Mouse (Mus musculus) limb, embryonic 14.5 days (tissue): Measurements from ENCODE around the gene Ccl22. TPM values are rescaled to one million over a fixed set of nuclear protein-coding genes. Genes with fewer than 3 reads are reported as not detected.

Source experiments
- ATAC-seq: fragments of 200-750 bp; cut with Nextera tagmentation; 2 replicates; pipeline ENCODE4 v1.8.0; 2017; ENCODE audit warnings: low read depth, moderate number of reproducible peaks, moderate TSS enrichment; ENCODE audit not compliant: low FRiP score
- DNase-seq: peaks from one replicate; pipeline ENCODE4 v3.0.0-alpha.2; 2015; ENCODE audit warnings: low spot score
- H3K27ac ChIP-seq: fragments of 300-500 bp; sonication (generic); replicated peaks from 2 replicates; pipeline ENCODE4 v1.5.1; 2014; ENCODE audit warnings: low read depth, mild to moderate bottlenecking, low read length, moderate library complexity, mixed read lengths
- H3K27me3 ChIP-seq: fragments of 300-500 bp; sonication (generic); 2 replicates; pipeline ENCODE4 v1.6.1; 2014; ENCODE audit warnings: low read length, mixed read lengths; ENCODE audit not compliant: control insufficient read depth, insufficient read depth
- H3K36me3 ChIP-seq: fragments of 300-500 bp; sonication (generic); 2 replicates; pipeline ENCODE4 v1.6.1; 2014; ENCODE audit warnings: mild to moderate bottlenecking, low read length, moderate library complexity, mixed read lengths; ENCODE audit not compliant: control insufficient read depth, insufficient read depth
- H3K4me1 ChIP-seq: fragments of 300-500 bp; sonication (generic); 2 replicates; pipeline ENCODE4 v1.6.1; 2014; ENCODE audit warnings: antibody characterized with exemption, low read length, mixed read lengths; ENCODE audit not compliant: control insufficient read depth, insufficient read depth
- H3K4me2 ChIP-seq: fragments of 300-500 bp; sonication (generic); replicated peaks from 2 replicates; pipeline ENCODE4 v1.6.1; 2014; ENCODE audit warnings: low read depth, mild to moderate bottlenecking, low read length, moderate library complexity; ENCODE audit not compliant: severe bottlenecking
- H3K4me3 ChIP-seq: fragments of 300-500 bp; sonication (generic); replicated peaks from 2 replicates; pipeline ENCODE4 v1.5.1; 2014; ENCODE audit warnings: low read length
- H3K9ac ChIP-seq: fragments of 300-500 bp; sonication (generic); 2 replicates; pipeline ENCODE4 v1.6.1; 2014; ENCODE audit warnings: mild to moderate bottlenecking, low read depth, low read length, moderate library complexity; ENCODE audit not compliant: severe bottlenecking
- H3K9me3 ChIP-seq: fragments of 300-500 bp; sonication (generic); 2 replicates; pipeline ENCODE4 v1.6.1; 2016; ENCODE audit warnings: low read length; ENCODE audit not compliant: control insufficient read depth
- POLR2A ChIP-seq: fragments of 200-500 bp; IDR thresholded peaks from 2 replicates; pipeline ENCODE4 v1.8.0; 2012; ENCODE audit warnings: inconsistent platforms, mild to moderate bottlenecking, moderate library complexity, borderline replicate concordance; ENCODE audit not compliant: insufficient read depth, insufficient read length; ENCODE audit errors: extremely low read depth
- WGBS: fragments of 180-500 bp; shearing (Covaris S2); extraction: QIAGEN DNeasy Blood & Tissue Kit; methylation state at CpG from one replicate; pipeline ENCODE4 v1.1.7; 2014; 5-methylcytosine and 5-hydroxymethylcytosine counted together
- polyA plus RNA-seq, 2 experiments: library from polyadenylated mRNA; depleted of rRNA in 1 of 2; stranded (reverse) in 1 of 2; unstranded in 1 of 2; fragments of >200 nt; fragmentation: Nextera tagmentation in 1 of 2; extraction: Ambion mirVana in 1 of 2; gene quantifications; 2 replicates each; pipeline versions ENCODE4 v1.2.1 to v1.2.3; 2012 to 2014

The Ccl22 gene
- polyA plus RNA-seq, 2 experiments, result 0.14 TPM; not detected in 1

DNA sequence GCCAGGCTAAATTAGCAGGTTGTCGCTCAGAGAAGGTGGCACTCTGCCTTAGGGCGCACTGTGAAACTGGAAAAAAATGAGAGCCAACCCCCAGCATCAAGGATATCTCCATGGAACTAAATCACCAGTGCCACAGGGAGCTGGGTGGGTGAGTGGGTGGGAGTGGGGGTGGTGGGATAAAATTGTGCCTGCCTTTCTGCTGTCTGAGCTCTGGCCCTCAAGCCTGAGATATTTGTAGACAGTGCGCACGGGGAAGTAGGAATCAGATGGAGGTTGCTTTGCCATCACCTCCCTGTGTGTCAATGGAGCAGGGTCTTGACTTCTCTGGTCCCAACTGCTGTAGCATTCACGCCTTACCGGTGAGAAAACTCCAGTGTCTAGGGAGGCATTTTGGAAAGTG, 27.7 kb downstream of the Ccl22 start:
- Histone ChIP-seq H3K4me3 (0 out of 2 replicates have a peak overlapping the region, but pooled peaks have one; percentile 46), H3K27ac (no peak overlapping the region), H3K9me3 (no peaks in the 10 kb centered on the region), H3K4me1 (peaks cover 19% of the 10 kb centered on the region), H3K9ac (no peak overlapping the region), H3K4me2 (0 out of 2 replicates have a peak overlapping the region, but pooled peaks have one; percentile 94), H3K36me3 (no peaks in the 10 kb centered on the region), H3K27me3 (peaks cover 10% of the 10 kb centered on the region; the same call in 1 of the 2 replicates)
- ATAC-seq (no peak), DNase-seq (no peak)
- 47% methylated on average over 6 of the region's 6 CpGs for WGBS
- TF ChIP-seq POLR2A, result no peak

DNA sequence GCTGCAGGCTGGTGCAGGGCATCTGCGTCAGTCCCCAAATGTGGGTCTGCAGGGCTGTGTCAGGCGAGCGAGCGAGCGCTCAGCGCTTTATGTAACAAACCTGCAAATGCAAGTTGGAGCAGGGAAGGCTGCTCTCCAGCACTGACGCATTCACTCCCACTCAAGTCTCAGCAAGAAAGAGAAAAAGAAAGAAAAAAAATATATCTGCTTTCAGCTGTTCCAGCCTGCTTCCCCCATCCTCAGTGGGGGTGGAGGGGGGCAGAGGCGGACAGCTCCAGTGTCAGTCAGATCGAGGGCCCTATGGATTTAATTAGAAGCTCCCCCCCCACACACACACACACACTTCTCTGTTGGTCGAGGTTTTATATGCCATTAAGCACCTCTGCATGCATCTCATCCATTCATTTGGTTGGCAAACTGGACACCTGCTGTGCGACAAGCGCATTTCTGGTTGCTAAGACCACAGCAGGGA, 28.3 kb downstream of the Ccl22 start:
- 3% methylated on average over 12 of the region's 12 CpGs for WGBS
- Histone ChIP-seq H3K4me2 (no peak overlapping the region), H3K27me3 (peaks cover 10% of the 10 kb centered on the region; the same call in 1 of the 2 replicates)

DNA sequence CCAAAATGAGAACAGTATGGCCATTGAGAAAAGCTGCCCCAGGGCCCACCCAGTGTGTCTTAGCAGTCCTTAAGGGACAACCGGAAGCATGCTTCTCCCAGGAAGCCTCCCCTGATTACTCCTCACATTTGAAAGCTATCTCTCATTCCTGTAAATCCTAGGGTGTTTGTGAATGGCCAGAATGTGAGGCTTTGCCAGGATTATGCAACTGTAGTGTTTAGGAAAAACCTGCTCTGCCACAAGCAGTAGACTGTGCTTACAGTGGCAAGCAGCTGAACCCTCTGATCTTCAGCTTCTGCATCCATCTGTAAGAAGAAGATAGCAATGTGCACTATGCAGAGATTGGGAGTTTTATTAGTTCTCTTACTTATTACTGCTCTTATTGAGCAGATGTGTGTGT, 29.2 kb downstream of the Ccl22 start:
- 78% methylated on average over 1 of the region's 1 CpGs for WGBS
- H3K9ac ChIP-seq, result no peak overlapping the region
- H3K4me2 ChIP-seq, result no peak overlapping the region
- H3K36me3 ChIP-seq, result no peaks in the 10 kb centered on the region
- no peak for TF ChIP-seq POLR2A
- H3K4me1 ChIP-seq, result peaks cover 26% of the 10 kb centered on the region
- no peak overlapping the region for H3K27ac ChIP-seq
- no peak for DNase-seq
- peaks cover 10% of the 10 kb centered on the region; the same call in 1 of the 2 replicates for H3K27me3 ChIP-seq
- H3K9me3 ChIP-seq, result no peaks in the 10 kb centered on the region
- H3K4me3 ChIP-seq, result no peak overlapping the region
- ATAC-seq, result no peak

More for the DNA sequence above, 28.3 kb downstream of the Ccl22 start:
- Histone ChIP-seq H3K36me3 (no peaks in the 10 kb centered on the region), H3K27ac (no peak overlapping the region), H3K4me3 (no peak overlapping the region), H3K9me3 (no peaks in the 10 kb centered on the region), H3K4me1 (peaks cover 25% of the 10 kb centered on the region), H3K9ac (no peak overlapping the region)
- ATAC-seq, result no peak
- peak; percentile 18 for DNase-seq
- no peak for TF ChIP-seq POLR2A

DNA sequence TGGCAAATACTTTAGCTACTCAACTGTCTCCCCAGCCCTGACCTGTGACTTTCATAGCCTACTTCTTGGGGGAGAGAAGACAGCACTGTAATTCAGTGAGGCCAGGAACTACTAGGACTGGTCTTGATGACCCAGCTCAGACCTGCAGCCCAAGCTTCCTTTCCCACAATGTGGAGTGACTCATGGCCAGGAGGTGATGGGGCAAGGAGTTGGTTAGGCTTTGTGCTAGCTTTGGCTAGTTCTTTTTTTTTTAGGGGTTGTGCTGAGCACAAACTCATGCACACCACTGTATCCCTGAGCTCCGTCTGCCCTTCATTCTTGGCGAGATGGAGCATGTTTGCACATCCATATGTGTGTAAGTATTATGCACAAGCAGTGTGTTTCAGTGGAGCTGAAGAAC, 31.0 kb downstream of the Ccl22 start:
- ATAC-seq, result no peak
- H3K9me3 ChIP-seq, result no peaks in the 10 kb centered on the region
- no peak overlapping the region for H3K4me3 ChIP-seq
- no peaks in the 10 kb centered on the region for H3K36me3 ChIP-seq
- H3K27me3 ChIP-seq, result peaks cover 10% of the 10 kb centered on the region; the same call in 1 of the 2 replicates
- peaks cover 24% of the 10 kb centered on the region for H3K4me1 ChIP-seq
- H3K9ac ChIP-seq, result no peak overlapping the region
- no peak for DNase-seq
- no peak overlapping the region for H3K4me2 ChIP-seq
- WGBS, result 78% methylated on average over 2 of the region's 2 CpGs
- H3K27ac ChIP-seq, result no peak overlapping the region
- TF ChIP-seq POLR2A, result no peak

DNA sequence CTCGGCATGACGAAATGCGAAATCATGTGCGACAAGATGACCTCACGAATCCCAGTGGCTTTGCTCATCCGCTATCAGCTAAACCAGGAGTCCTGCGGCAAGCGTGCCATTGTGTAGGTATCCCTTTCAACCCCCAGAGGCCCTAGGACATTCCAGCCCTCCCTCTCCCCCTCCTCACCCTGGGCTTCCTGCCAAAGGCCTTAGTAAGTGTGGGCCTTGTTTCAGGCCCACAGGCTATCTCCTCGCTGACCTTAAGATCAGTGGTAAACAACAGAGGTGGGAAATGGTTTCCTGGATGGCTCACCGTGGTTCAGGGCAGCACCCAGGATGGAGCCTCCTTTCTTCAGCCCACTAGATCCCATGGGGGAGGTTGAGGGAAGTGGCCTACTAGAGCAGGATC, 32.6 kb downstream of the Ccl22 start:
- Histone ChIP-seq H3K4me1 (peaks cover 24% of the 10 kb centered on the region), H3K4me2 (no peak overlapping the region), H3K36me3 (no peaks in the 10 kb centered on the region), H3K27me3 (0 out of 2 replicates have a peak, but pooled peaks cover under 1% of the 10 kb centered on the region), H3K27ac (no peak overlapping the region), H3K9ac (no peak overlapping the region), H3K9me3 (no peaks in the 10 kb centered on the region), H3K4me3 (no peak overlapping the region)
- no peak for ATAC-seq
- no peak for DNase-seq
- TF ChIP-seq POLR2A, result no peak
- WGBS, result 77% methylated on average over 10 of the region's 10 CpGs
